Mouse (Mus musculus) gastrocnemius, postnatal 36 days (tissue): ENCODE results near the gene Rrp9. TPM values are rescaled to one million over a fixed set of nuclear protein-coding genes. Genes with fewer than 3 reads are reported as not detected.

Experiments used
- DNase-seq, 2 experiments: peaks; one replicate each; pipeline ENCODE4 v3.0.0; 2022
- intact Hi-C: fragments of 180-260 bp; cut with DNase I; formaldehyde crosslinking; loops from one replicate; pipeline ENCODE4 v1.15.1; 2025
- total RNA-seq, 2 experiments: library from RNA; stranded (reverse); gene quantifications; 2 replicates each; pipeline ENCODE4 v1.2.3; 2021

Rrp9 gene
- total RNA-seq, 2 experiments from 2014 or later, result 16.7 to 22.2 TPM

GRCm38 (mm10) chr9:106454071-106454761 is 21.5 kb upstream of the Rrp9 start:
- intact Hi-C loops, result loop anchor here (10.0 kb wide), 1 partner anchor 431 kb away; the partner anchor contains the start of gene Rbm15b
- DNase-seq, result no peak

GRCm38 (mm10) chr9:106454888-106455681 is 20.7 kb upstream of the Rrp9 start:
- DNase-seq, result no peak

GRCm38 (mm10) chr9:106456325-106457162 is 19.2 kb upstream of the Rrp9 start:
- intact Hi-C loops, result loop anchor here (10.0 kb wide), 1 partner anchor 428 kb away; the partner anchor contains the start of gene Rbm15b
- DNase-seq, result no peak

More at GRCm38 (mm10) chr9:106454888-106455681, 20.7 kb upstream of the Rrp9 start:
- intact Hi-C loops, result loop anchor here (10.0 kb wide), 1 partner anchor 430 kb away; the partner anchor contains the start of gene Rbm15b

DNA sequence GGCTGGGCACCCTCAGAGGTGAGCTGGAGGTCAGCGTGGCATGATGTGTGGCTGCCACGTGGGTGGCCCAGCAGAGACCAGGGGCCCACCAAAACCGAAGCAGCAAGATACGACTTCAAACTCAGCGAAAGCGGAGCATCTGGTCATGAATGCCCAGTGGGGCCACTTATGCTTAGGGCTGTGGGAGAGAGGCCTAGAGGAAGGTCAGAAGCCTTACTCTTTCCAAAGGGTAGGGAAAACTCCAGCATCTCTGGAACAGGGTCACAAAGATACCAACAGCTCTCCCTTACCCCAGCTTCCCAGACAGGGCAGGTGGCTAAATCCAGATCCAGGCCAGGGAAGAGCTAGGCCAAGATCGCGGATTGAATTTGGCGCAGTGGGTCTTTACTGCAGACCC is 18.6 kb upstream of the Rrp9 start:
- intact Hi-C loops, result loop anchor here (10.0 kb wide), 1 partner anchor 428 kb away; the partner anchor contains the start of gene Rbm15b
- DNase-seq, result no peak

DNA sequence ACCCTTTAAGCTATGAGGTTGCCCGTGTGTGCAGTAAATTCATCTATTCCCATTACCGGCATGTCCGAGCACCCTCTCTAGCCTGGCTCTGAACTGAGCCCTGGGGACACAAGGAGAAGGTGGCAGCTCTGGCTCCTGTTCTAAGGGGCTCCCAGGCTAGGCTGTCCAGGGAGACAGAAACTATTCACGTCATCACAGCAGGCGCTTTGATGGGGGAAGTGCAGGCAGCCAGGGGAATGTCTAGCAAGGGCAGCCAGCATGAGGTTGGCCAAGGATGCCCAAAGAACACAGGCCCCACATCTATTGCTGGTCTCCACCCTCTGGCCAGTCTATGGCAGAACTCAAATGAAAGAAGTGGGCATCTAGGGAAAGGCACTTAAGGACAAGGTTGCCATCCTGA is 17.8 kb upstream of the Rrp9 start:
- intact Hi-C loops, result loop anchor here (10.0 kb wide), 1 partner anchor 427 kb away; the partner anchor contains the start of gene Rbm15b

GRCm38 (mm10) chr9:106459946-106460345 is 15.8 kb upstream of the Rrp9 start:
- intact Hi-C loops, result loop anchor here (10.0 kb wide), 1 partner anchor 425 kb away; the partner anchor contains the start of gene Rbm15b
- no peak for DNase-seq

More for the DNA sequence above, 17.8 kb upstream of the Rrp9 start:
- no peak for DNase-seq

- DNase-seq, result no peak
- intact Hi-C loops, result no loop called here
These were observed 15.2 kb upstream of the Rrp9 start for GRCm38 (mm10) chr9:106460401-106461025.

- intact Hi-C loops, result no loop called here
- no peak for DNase-seq
These were observed 14.7 kb upstream of the Rrp9 start for GRCm38 (mm10) chr9:106461026-106461415.

DNA sequence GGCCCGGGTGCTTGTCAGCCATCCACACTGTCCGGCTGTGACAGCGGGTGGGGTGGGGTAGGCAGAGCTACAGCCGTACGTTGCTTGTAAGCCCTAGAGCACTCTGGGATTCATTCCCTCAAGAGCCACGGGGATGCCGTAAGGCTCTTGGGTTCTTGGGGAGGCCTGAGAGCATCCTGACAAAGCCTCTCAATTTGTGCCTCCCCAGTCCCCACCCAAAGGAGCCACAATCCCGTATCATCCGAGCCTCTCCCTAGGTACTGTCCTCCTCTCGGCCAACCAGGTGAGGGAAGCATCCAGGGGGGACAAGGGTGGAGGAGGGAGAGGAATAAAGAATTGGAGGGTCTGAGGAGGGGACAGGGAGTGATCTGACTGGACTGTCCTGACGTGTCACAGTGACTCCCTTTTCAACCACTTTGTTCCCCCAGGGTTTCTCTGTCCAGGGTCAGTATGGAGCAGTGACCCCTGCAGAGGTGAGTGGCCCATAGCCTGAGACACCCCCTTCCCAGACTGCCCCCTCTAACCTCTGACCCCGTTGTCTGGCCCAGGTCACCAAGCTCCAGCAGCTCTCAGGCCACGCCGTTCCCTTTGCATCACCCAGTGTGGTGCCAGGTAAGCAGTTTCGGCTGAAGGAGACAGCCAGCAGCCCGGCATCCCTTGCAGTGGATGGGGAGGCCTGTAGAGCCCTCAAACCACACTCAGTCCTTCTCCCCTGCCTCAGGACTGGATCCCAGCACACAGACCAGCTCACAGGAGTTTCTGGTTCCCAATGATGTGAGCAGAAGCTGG is 13.9 kb upstream of the Rrp9 start:
- DNase-seq, result no peak
- intact Hi-C loops, result no loop called here

- DNase-seq, result no peak
- intact Hi-C loops, result no loop called here
These were observed 13.3 kb upstream of the Rrp9 start for GRCm38 (mm10) chr9:106462430-106462800.

DNA sequence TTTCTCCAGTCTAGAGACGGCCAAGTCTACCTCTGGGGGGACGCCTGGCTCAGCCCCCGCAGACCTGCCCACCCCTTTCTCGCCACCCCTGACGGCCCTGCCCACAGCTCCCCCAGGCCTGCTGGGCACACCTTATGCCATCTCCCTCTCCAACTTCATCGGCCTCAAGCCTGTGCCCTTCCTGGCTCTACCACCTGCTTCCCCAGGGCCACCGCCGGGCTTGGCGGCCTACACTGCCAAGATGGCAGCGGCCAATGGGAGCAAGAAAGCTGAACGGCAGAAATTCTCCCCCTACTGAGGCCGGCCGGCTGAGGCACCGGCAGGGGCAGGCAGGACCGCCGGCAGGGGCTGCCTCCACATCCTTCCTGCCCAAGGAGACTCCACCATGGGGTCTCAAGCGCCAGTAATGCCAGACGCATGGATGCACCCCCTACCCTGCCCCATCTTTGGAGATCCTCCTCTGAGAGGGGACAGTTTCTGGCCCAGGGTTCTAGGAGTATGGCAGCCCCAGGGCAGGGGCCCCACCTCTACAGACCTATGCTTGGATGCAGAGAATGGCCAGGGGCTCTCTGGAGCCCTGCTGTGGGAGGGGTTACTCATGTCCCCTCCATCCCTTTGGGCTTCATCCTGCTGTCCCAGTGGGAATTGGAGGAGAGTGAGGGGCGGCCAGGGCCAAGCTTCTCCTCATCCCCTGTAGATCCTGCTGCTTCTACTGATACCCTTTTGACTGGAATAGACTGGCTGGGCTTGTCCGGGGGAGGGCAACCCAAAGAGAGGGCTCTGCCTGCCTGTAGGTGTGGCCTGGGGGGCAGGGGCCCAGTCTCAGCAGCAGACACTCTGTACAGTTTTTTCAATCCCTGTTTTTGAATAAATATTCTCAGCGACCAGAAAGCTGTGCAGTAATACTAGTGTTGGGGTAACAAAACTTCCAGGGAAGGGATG is 12.4 kb upstream of the Rrp9 start:
- no peak for DNase-seq
- intact Hi-C loops, result no loop called here

GRCm38 (mm10) chr9:106464751-106465541 is 10.8 kb upstream of the Rrp9 start:
- peak in 1 of 2 experiments; percentile 12 for DNase-seq
- intact Hi-C loops, result no loop called here

DNA sequence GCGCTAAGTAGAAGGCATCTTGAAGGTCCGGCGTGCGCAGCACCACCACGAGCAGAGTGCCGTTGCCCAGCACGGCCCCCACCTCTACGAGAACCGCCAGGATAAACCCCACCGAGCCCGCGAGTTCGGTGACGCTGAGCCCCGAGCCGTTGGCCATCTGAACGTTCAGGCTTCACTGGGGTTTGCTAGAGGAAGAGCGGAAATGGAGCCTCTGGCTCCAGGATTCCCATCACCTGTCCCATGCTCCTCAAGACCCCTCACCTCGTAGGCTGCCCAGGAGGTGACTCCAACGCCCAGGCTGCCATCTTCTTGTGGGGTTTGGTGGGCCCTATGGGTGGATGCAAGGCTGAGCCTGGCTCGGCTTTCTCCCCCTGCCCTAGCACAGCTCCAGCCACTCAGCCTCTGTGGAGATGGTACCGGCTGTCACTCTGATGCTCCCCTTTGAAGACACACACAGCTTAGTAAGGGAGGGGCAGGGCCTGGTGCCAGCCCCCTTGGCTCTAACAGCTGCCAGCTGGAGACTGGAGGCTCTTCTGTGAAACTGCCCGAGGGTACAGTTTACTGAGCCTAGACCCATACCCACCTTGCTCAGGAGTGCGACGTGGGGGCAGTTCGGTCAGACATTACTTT is 10.1 kb upstream of the Rrp9 start, which contains the start of gene Gpr62:
Gene Gpr62, minus strand, starts transcription at position 368 of the 630 bp plus-strand sequence.
- intact Hi-C loops, result no loop called here
- peak in 1 of 2 experiments; percentile 3 for DNase-seq

- intact Hi-C loops, result no loop called here
- DNase-seq, result no peak
These were observed 9.0 kb upstream of the Rrp9 start for GRCm38 (mm10) chr9:106466721-106467120.

- intact Hi-C loops, result no loop called here
- no peak for DNase-seq
These were observed 8.0 kb upstream of the Rrp9 start for GRCm38 (mm10) chr9:106467746-106468145.

DNA sequence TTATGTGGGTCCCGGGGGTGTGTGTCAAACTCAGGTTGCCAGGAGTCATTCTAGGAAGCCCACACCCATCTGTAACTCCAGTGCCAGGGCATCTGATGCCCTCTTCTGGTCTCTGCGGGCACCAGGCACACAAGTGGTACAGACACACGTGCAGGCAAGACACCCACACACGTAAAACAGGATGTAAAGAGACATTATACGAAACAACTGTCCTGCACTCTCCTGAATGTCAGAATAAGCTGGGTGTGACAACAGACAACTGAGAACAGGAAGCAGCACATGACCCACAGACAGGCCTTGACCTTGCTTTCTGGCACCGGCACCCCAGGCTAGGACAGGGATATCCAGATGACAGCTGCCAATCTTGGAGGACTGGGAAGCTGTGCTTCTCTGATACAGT is 6.4 kb upstream of the Rrp9 start:
- intact Hi-C loops, result no loop called here
- peak in 1 of 2 experiments; percentile 4 for DNase-seq

DNA sequence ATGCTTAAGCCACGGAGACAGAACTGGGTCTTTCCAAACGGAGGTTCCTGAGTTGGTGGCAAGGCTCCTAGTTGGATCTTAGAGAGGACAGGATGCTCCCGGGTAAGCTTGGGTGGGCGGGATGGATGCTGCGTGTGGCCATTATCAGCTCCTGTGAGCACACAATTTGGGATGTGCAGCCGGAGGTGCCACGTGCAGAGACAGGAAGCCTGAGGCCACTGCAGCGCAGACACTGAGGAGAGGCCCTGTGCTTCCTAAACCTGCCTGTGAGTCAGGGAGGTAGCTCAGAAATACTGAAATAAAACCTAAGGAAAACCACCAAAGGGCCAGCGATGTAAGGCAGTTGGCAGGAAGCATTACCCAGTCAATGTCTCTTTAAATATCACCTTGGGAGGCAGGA is 6.0 kb upstream of the Rrp9 start:
- no peak for DNase-seq
- intact Hi-C loops, result no loop called here
